Mouse (Mus musculus): ENCODE data around the gene Wnt2b. TPM values are rescaled to one million over a fixed set of nuclear protein-coding genes. Genes with fewer than 3 reads are reported as not detected.
A peak's percentile ranks its signal among the peaks of the same experiment; 100 is the strongest.

Gene Wnt2b
- polyA plus RNA-seq, 2 experiments, result 0.06 TPM; not detected in 1

GRCm38 (mm10) chr3:104991703-104992102 is 30.0 kb upstream of the Wnt2b start:
- H3K4me2 ChIP-seq (ENCODE audit: low read depth), result no peak overlapping the region
- DNase-seq (ENCODE audit: low read depth in 3 of 3, low spot score in 3 of 3) (no peak), ATAC-seq (ENCODE audit: insufficient read depth) (no peak)
- H3K27me3 ChIP-seq (ENCODE audit: control insufficient read depth, insufficient read depth, low read length), result no peaks in the 10 kb centered on the region
- 57% methylated on average over 5 of the region's 5 CpGs for WGBS (ENCODE audit: insufficient replicate concordance)
- H3K9ac ChIP-seq (replicated peaks), result no peak overlapping the region
- H3K36me3 ChIP-seq (replicated peaks; ENCODE audit: control insufficient read depth, insufficient read depth, low read depth), result no peaks in the 10 kb centered on the region
- no peak overlapping the region for H3K4me3 ChIP-seq (ENCODE audit: insufficient read depth in 1 of 2, low read depth in 2 of 2, low read length in 2 of 2)
- H3K9me3 ChIP-seq (ENCODE audit: control insufficient read depth, low read length), result no peaks in the 10 kb centered on the region
- TF ChIP-seq CTCF (IDR thresholded peaks at IDR 0.05; ENCODE audit: low read depth) (no peak), EP300 (IDR thresholded peaks at IDR 0.05; ENCODE audit: low read depth) (no peak)
- H3K27ac ChIP-seq, result no peak overlapping the region
- no peaks in the 10 kb centered on the region for H3K4me1 ChIP-seq (replicated peaks; ENCODE audit: control insufficient read depth in 2 of 2, insufficient read depth in 2 of 2, low read length in 1 of 2)

GRCm38 (mm10) chr3:104987884-104988283 is 26.2 kb upstream of the Wnt2b start:
- DNase-seq (ENCODE audit: low read depth in 3 of 3, low spot score in 3 of 3) (no peak), ATAC-seq (ENCODE audit: insufficient read depth) (no peak)
- no peaks in the 10 kb centered on the region for H3K9me3 ChIP-seq (ENCODE audit: control insufficient read depth, low read length)
- H3K9ac ChIP-seq (replicated peaks), result no peak overlapping the region
- no peaks in the 10 kb centered on the region for H3K4me1 ChIP-seq (replicated peaks; ENCODE audit: control insufficient read depth in 2 of 2, insufficient read depth in 2 of 2, low read length in 1 of 2)
- TF ChIP-seq CTCF (IDR thresholded peaks at IDR 0.05; ENCODE audit: low read depth) (no peak), EP300 (IDR thresholded peaks at IDR 0.05; ENCODE audit: low read depth) (no peak)
- no peak overlapping the region for H3K27ac ChIP-seq
- H3K27me3 ChIP-seq (ENCODE audit: control insufficient read depth, insufficient read depth, low read length), result no peaks in the 10 kb centered on the region
- WGBS (ENCODE audit: insufficient replicate concordance), result 43% methylated on average over 5 of the region's 5 CpGs
- no peaks in the 10 kb centered on the region for H3K36me3 ChIP-seq (replicated peaks; ENCODE audit: control insufficient read depth, insufficient read depth, low read depth)
- no peak overlapping the region for H3K4me3 ChIP-seq (ENCODE audit: insufficient read depth in 1 of 2, low read depth in 2 of 2, low read length in 2 of 2)
- H3K4me2 ChIP-seq (ENCODE audit: low read depth), result no peak overlapping the region

GRCm38 (mm10) chr3:104979735-104980134 is 18.0 kb upstream of the Wnt2b start:
- DNase-seq (ENCODE audit: low read depth in 3 of 3, low spot score in 3 of 3) (no peak), ATAC-seq (ENCODE audit: insufficient read depth) (no peak)
- H3K9me3 ChIP-seq (ENCODE audit: control insufficient read depth, low read length), result no peaks in the 10 kb centered on the region
- H3K9ac ChIP-seq (replicated peaks), result no peak overlapping the region
- 70% methylated on average over 5 of the region's 5 CpGs for WGBS (ENCODE audit: insufficient replicate concordance)
- TF ChIP-seq EP300 (IDR thresholded peaks at IDR 0.05; ENCODE audit: low read depth), result no peak
- no peak for TF ChIP-seq CTCF (IDR thresholded peaks at IDR 0.05; ENCODE audit: low read depth)
- H3K4me1 ChIP-seq (replicated peaks; ENCODE audit: control insufficient read depth in 2 of 2, insufficient read depth in 2 of 2, low read length in 1 of 2), result no peaks in the 10 kb centered on the region
- no peak overlapping the region for H3K4me2 ChIP-seq (ENCODE audit: low read depth)
- H3K27ac ChIP-seq, result no peak overlapping the region
- H3K4me3 ChIP-seq (ENCODE audit: insufficient read depth in 1 of 2, low read depth in 2 of 2, low read length in 2 of 2), result no peak overlapping the region
- H3K27me3 ChIP-seq (ENCODE audit: control insufficient read depth, insufficient read depth, low read length), result no peaks in the 10 kb centered on the region
- no peaks in the 10 kb centered on the region for H3K36me3 ChIP-seq (replicated peaks; ENCODE audit: control insufficient read depth, insufficient read depth, low read depth)

GRCm38 (mm10) chr3:104967548-104968300 is 6.0 kb upstream of the Wnt2b start:
- Histone ChIP-seq H3K36me3 (replicated peaks; ENCODE audit: control insufficient read depth, insufficient read depth, low read depth) (no peaks in the 10 kb centered on the region), H3K27me3 (ENCODE audit: control insufficient read depth, insufficient read depth, low read length) (peaks cover 12% of the 10 kb centered on the region), H3K9ac (replicated peaks) (peak overlapping the region; percentile 4), H3K4me1 (replicated peaks; ENCODE audit: control insufficient read depth in 2 of 2, insufficient read depth in 2 of 2, low read length in 1 of 2) (peaks cover 0 to 4% of the 10 kb centered on the region in 2 experiments; a peak in 1 of 4 replicates), H3K4me2 (ENCODE audit: low read depth) (peak overlapping the region; percentile 69), H3K4me3 (ENCODE audit: insufficient read depth in 1 of 2, low read depth in 2 of 2, low read length in 2 of 2) (peak overlapping the region; percentile 45 to 51), H3K9me3 (ENCODE audit: control insufficient read depth, low read length) (no peaks in the 10 kb centered on the region), H3K27ac (no peak overlapping the region)
- peak; percentile 4 to 41 (median 13) for DNase-seq (ENCODE audit: low read depth in 3 of 3, low spot score in 3 of 3)
- peak; percentile 41; the same call in 1 of the 2 replicates for ATAC-seq (ENCODE audit: insufficient read depth)
- TF ChIP-seq CTCF (IDR thresholded peaks at IDR 0.05; ENCODE audit: low read depth) (peak; percentile 72), EP300 (IDR thresholded peaks at IDR 0.05; ENCODE audit: low read depth) (no peak)
- WGBS (ENCODE audit: insufficient replicate concordance), result 1% methylated on average over 49 of the region's 49 CpGs

GRCm38 (mm10) chr3:104965991-104966554 is 4.4 kb upstream of the Wnt2b start:
- TF ChIP-seq CTCF (IDR thresholded peaks at IDR 0.05; ENCODE audit: low read depth), result no peak
- TF ChIP-seq EP300 (IDR thresholded peaks at IDR 0.05; ENCODE audit: low read depth), result no peak
- no peak overlapping the region for H3K4me3 ChIP-seq (ENCODE audit: insufficient read depth in 1 of 2, low read depth in 2 of 2, low read length in 2 of 2)
- no peak for DNase-seq (ENCODE audit: low read depth in 3 of 3, low spot score in 3 of 3)
- peaks cover 0 to 4% of the 10 kb centered on the region in 2 experiments; a peak in 1 of 4 replicates for H3K4me1 ChIP-seq (replicated peaks; ENCODE audit: control insufficient read depth in 2 of 2, insufficient read depth in 2 of 2, low read length in 1 of 2)
- H3K36me3 ChIP-seq (replicated peaks; ENCODE audit: control insufficient read depth, insufficient read depth, low read depth), result no peaks in the 10 kb centered on the region
- no peak for ATAC-seq (ENCODE audit: insufficient read depth)
- peaks cover 29% of the 10 kb centered on the region for H3K27me3 ChIP-seq (ENCODE audit: control insufficient read depth, insufficient read depth, low read length)
- WGBS (ENCODE audit: insufficient replicate concordance), result 58% methylated on average over 7 of the region's 7 CpGs
- no peak overlapping the region for H3K4me2 ChIP-seq (ENCODE audit: low read depth)
- H3K9ac ChIP-seq (replicated peaks), result no peak overlapping the region
- H3K27ac ChIP-seq, result no peak overlapping the region
- no peaks in the 10 kb centered on the region for H3K9me3 ChIP-seq (ENCODE audit: control insufficient read depth, low read length)

Measured in liver, embryonic 14.5 days (tissue).